Mouse (Mus musculus) kidney, postnatal 10 days (tissue): ENCODE data around the gene Olfr1329.
"Not testable (repeated sequence)": the region's sequence is repeated elsewhere in the genome, so short reads cannot be mapped to it uniquely, and the experiment has no call there.

ENCODE experiments used
- DNase-seq: peaks from one replicate; pipeline ENCODE4 v3.0.0; 2021; ENCODE audit warnings: mixed read lengths

The Olfr1329 gene

DNA sequence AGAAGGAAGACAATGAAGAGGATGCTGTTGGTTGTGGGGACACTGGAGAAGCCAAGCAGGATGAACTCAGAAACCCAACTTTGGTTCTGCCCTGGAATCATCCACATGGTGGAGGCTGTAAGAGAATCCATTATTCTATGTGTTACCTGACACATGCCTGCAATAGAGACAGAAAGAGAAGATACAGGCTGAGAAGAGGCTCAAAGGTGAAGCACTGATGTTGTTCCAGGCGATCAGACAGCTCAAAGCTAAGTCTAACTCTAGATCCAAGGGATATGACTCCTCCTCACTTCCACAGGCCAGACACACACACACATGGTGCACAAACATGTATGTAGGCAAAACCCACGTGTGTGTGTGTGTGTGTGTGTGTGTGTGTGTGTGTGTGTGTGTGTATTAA lies at the start of gene Olfr1329:
Gene Olfr1329 (minus strand): TSS at position 101 of the 400 bp plus-strand sequence.
- DNase-seq = not testable (repeated sequence)

DNA sequence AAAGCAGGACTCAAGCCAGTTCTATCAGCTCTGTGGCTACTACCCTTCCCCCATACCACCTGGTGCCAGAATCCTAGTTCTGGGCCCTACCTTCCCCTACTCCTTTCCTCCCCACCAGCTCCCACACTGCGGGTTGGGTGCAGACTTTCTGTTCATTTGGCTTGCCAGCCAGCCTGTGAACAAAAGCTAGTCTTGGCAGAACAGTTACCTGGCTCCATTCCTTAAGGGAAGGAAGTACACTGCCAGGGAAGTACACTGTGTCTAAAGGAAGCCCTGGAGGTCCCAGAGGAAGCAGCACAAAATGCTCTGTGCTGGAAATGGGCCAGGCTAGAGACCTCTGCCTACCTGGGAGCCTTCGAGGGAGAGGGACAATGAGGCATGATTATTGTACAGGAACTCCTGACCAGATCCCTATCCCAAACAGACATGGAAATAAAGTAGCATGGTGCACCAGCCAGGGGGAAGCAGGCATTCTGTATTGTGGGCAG lies 43.9 kb upstream of the Olfr1329 start, which contains the start of gene Lao1:
Gene Lao1 (plus strand): TSS at position 438 of the 488 bp plus-strand sequence.
- peak; percentile 34 for DNase-seq

DNA sequence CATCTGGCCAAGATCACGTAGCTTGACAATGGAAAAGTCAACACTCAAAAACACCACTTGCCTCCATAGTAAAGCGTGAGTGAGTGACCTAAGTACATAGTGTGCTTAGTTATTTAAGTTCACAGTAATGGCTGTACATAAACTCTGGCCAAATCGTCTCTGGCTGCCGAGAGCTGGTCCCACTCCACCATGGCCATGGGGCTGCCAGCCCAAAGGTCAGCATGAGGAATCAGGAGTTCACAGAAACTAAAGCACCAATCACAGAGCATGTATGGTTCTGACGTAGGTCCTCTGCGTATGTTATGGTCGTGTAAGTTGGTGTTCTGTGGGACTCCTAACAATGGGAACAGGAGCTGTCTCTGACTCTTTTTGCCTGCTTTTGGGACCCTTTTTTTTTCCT lies 41.5 kb upstream of the Olfr1329 start:
- no peak for DNase-seq

DNA sequence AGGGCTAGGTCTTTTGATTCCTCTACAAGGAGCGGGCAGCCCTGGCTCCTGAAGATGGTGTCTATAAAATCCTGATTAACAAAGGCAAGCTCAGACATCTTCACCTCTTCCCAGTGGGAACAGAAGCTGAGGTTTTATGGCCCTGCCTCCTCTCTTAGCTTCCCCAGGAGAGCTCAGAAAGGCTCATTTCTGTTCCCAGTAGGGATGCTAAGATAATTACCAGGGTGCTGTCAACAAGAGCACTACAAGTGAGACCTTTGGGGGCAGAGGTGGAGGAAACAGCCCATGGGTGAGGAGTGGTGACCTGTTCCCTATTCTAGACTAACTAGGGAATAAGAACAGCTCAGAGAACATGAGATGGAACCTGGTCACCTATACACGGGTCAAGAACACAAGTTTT lies 21.2 kb upstream of the Olfr1329 start, which contains the start of gene Olfr1328:
Gene Olfr1328 (minus strand): TSS at position 101 of the 400 bp plus-strand sequence.
- no peak for DNase-seq

DNA sequence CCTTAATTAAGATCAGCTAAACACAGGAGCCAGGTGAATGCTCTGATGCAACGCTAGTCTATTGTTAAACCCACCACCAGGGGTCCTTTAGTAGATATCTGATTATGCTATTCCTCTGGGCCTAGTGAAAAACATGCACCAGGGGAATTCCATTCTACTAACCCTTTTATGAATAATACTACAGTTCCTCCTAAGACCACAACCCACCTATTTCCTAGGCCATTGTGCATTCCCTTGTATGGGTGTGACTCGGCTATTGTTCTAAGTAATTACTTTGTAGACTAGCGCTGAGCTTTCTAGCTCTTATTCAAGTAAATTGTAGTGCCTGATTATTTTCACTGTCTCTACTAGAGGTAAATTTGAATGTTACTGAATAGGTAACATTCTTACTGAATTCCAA lies 14.1 kb upstream of the Olfr1329 start:
- DNase-seq = not testable (repeated sequence)

DNA sequence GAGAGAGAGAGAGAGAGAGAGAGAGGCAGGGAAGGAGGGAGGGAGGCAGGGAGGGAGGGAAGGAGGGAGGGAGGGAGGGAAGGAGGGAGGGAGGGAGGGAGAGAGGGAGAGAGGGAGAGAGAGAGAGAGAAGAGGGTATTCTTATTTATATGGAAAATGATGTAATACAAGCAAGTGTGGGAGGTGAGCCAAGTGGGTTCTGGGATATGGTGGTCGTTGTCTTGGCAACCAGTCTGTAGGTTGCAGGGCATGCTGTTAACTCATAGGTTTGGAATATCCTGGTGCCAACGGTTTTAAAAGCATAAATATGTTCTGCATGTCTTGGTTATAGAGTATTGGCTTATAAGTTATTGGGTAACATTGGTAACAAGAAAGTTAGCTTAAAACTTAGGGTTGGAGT lies 15.3 kb downstream of the Olfr1329 start:
- no peak for DNase-seq

DNA sequence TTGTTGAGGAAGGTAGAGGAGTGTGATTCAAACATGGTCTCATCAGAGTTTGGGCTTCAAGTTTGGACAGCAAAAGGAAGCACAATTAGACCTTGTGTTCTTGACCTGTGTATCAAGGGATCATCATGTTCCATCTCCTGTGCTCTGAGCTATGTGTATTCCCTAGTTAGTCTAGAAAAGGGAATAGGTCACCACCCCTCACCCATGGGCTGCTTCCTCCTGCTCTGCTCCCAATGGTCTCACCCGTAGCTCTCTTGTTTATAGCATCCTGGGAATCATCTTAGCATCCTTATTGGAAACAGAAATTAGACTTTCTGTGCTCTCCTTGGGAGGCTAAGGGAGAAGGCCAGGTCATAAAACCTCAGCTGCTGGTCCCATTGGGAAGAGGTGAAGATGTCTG lies 29.0 kb downstream of the Olfr1329 start, which contains the start of gene Olfr1330:
Gene Olfr1330 (plus strand): TSS at position 301 of the 400 bp plus-strand sequence.
- DNase-seq = no peak

DNA sequence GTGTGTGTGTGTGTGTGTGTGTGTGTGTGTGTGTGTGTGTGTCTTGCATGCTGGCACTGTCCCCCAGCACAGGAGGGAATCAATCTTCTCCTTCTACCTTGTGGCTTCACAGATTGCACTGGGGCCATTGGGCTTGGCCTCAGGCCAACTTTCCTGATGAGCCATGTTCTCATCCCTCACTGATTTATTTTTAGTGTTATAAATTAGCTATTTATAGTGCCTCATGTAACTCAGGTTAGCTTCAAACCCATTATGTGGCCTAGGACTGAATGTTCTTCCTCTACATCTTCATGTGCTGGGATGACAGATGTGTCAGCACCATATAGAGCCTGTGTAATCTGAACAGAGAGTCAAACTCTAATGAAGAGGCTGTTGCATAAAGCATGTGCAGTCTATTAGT lies 49.7 kb downstream of the Olfr1329 start:
- no peak for DNase-seq
